Mouse (Mus musculus) kidney, adult 2 months (tissue): Measurements from ENCODE around the gene Scarf2.

Experiments used
- CTCF ChIP-seq: fragments of 200-500 bp; conservative IDR thresholded peaks from 2 replicates; pipeline ENCODE4 v1.5.1; 2011; ENCODE audit warnings: low read depth, mild to moderate bottlenecking, control low read depth, low read length, moderate library complexity, mixed read lengths; ENCODE audit not compliant: insufficient read depth, insufficient read length
- POLR2A ChIP-seq: fragments of 200-500 bp; IDR thresholded peaks from one replicate; pipeline ENCODE4 v1.6.1; 2011; ENCODE audit warnings: low read depth, low read length, control low read depth

GRCm38 (mm10) chr16:17835481-17835880 is 38.4 kb downstream of the Scarf2 start:
- TF ChIP-seq CTCF (no peak), POLR2A (no peak)
